Mouse (Mus musculus) embryonic facial prominence, embryonic 10.5 days (tissue): ENCODE data around the gene Arhgef18. TPM values are rescaled to one million over a fixed set of nuclear protein-coding genes. Genes with fewer than 3 reads are reported as not detected.
A peak's percentile ranks its signal among the peaks of the same experiment; 100 is the strongest.

Experiments used
- DNase-seq: peaks from one replicate; pipeline ENCODE4 v3.0.0-alpha.2; 2017; ENCODE audit warnings: low spot score
- H3K27ac ChIP-seq: fragments of 300-500 bp; sonication (generic); replicated peaks from 2 replicates; pipeline ENCODE4 v1.5.1; 2016; ENCODE audit warnings: mild to moderate bottlenecking
- H3K27me3 ChIP-seq: fragments of 300-500 bp; sonication (generic); replicated peaks from 2 replicates; pipeline ENCODE4 v1.6.1; 2016; ENCODE audit warnings: low read depth, mild to moderate bottlenecking; ENCODE audit not compliant: poor library complexity, severe bottlenecking
- H3K36me3 ChIP-seq: fragments of 300-500 bp; sonication (generic); replicated peaks from 2 replicates; pipeline ENCODE4 v1.6.1; 2016; ENCODE audit warnings: mild to moderate bottlenecking, moderate library complexity
- H3K4me1 ChIP-seq: fragments of 300-500 bp; sonication (generic); 2 replicates; pipeline ENCODE4 v1.6.1; 2016
- H3K4me3 ChIP-seq: fragments of 300-500 bp; sonication (generic); 2 replicates; pipeline ENCODE4 v1.5.1; 2016; ENCODE audit warnings: mild to moderate bottlenecking, moderate library complexity
- H3K9me3 ChIP-seq: fragments of 300-500 bp; sonication (generic); 2 replicates; pipeline ENCODE4 v1.6.1; 2016; ENCODE audit warnings: mild to moderate bottlenecking
- WGBS: fragments of 180-500 bp; shearing (Covaris S2); methylation state at CpG from one replicate; pipeline ENCODE4 v1.1.7; 2016; 5-methylcytosine and 5-hydroxymethylcytosine counted together
- polyA plus RNA-seq: library from polyadenylated mRNA; unstranded; fragments of >200 nt; fragmentation: Nextera tagmentation; extraction: Ambion mirVana; gene quantifications from 2 replicates; pipeline ENCODE4 v1.2.1, GENCODE M21; 2016

The Arhgef18 gene
- polyA plus RNA-seq, 1 experiment from 2014 or later = 9.6 TPM

DNA sequence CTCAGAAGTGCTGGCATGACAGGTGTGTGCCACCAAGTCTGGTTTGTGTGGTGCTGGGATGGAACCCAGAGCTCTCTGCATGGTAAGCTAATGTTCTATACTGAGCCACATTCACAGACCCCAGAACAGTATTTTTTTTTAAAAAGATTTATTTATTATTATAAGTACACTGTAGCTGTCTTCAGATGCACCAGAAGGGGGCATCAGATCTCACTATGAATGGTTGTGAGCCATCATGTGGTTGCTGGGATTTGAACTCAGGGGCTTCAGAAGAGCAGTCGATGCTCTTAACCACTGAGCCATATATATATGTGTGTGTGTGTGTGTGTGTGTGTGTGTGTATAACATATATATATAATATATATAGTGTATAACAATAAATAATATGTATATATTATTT lies 76.0 kb downstream of the Arhgef18 start:
- Histone ChIP-seq H3K4me3 (no peak overlapping the region), H3K4me1 (peaks cover 9% of the 10 kb centered on the region), H3K27me3 (no peaks in the 10 kb centered on the region), H3K9me3 (no peaks in the 10 kb centered on the region), H3K27ac (no peak overlapping the region), H3K36me3 (no peaks in the 10 kb centered on the region)
- WGBS = 89% methylated on average over 1 of the region's 1 CpGs
- DNase-seq = no peak

GRCm38 (mm10) chr8:3470562-3470961 lies 77.8 kb downstream of the Arhgef18 start, which contains the start of gene Tex45:
TSS of gene Tex45 (plus strand) at chr8:3470862.
- Histone ChIP-seq H3K4me1 (peaks cover 9% of the 10 kb centered on the region), H3K27ac (no peak within 1 kb of the TSS), H3K9me3 (no peaks in the 10 kb centered on the region), H3K36me3 (no peaks in the 10 kb centered on the region), H3K27me3 (peaks cover 7% of the 10 kb centered on the region), H3K4me3 (no peak within 1 kb of the TSS)
- no peak for DNase-seq

GRCm38 (mm10) chr8:3475715-3476429 lies 83.1 kb downstream of the Arhgef18 start:
- peak overlapping the region; percentile 49 for H3K4me3 ChIP-seq

GRCm38 (mm10) chr8:3480221-3480785 lies 87.5 kb downstream of the Arhgef18 start:
- DNase-seq = no peak
- peaks cover 8% of the 10 kb centered on the region for H3K4me1 ChIP-seq
- no peaks in the 10 kb centered on the region for H3K36me3 ChIP-seq
- H3K9me3 ChIP-seq = no peaks in the 10 kb centered on the region
- WGBS = 80% methylated on average over 4 of the region's 4 CpGs
- H3K27ac ChIP-seq = no peak overlapping the region
- no peak overlapping the region for H3K4me3 ChIP-seq
- H3K27me3 ChIP-seq = peaks cover 27% of the 10 kb centered on the region

More at GRCm38 (mm10) chr8:3475715-3476429, 83.1 kb downstream of the Arhgef18 start:
- WGBS = 25% methylated on average over 37 of the region's 37 CpGs
- no peaks in the 10 kb centered on the region for H3K36me3 ChIP-seq
- H3K4me1 ChIP-seq = peaks cover 8% of the 10 kb centered on the region
- H3K27ac ChIP-seq = no peak overlapping the region
- no peaks in the 10 kb centered on the region for H3K9me3 ChIP-seq
- peak; percentile 52 for DNase-seq
- H3K27me3 ChIP-seq = peaks cover 32% of the 10 kb centered on the region

GRCm38 (mm10) chr8:3481605-3482004 lies 88.8 kb downstream of the Arhgef18 start:
- no peak for DNase-seq
- no peaks in the 10 kb centered on the region for H3K36me3 ChIP-seq
- no peak overlapping the region for H3K27ac ChIP-seq
- peaks cover 14% of the 10 kb centered on the region for H3K27me3 ChIP-seq
- WGBS = 62% methylated on average over 5 of the region's 5 CpGs
- no peak overlapping the region for H3K4me3 ChIP-seq
- no peaks in the 10 kb centered on the region for H3K4me1 ChIP-seq
- no peaks in the 10 kb centered on the region for H3K9me3 ChIP-seq

DNA sequence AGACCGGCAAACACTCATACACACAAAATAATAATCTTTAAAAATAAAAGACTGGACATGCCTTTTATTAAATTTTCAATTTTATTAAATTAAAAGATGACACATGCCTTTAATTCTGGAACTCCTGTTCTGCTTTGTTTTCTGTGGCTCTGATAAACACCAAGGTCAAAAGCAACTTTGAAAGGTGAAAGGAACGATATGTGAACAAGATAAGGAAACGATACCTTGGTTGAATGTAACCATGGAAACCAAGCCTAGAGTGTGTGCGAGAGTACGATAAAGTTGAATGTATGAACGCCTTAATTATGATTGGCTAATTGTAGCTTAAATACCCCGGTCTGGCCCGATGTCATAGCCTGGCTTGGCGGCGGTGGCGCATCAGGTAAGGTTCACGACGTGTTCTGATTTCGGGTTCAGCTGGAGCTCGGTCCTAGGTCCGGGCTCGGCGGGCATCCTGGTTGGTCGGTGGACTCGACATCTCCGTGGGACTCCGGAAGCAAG lies 89.5 kb downstream of the Arhgef18 start:
- Histone ChIP-seq H3K4me3 (no peak overlapping the region), H3K9me3 (no peaks in the 10 kb centered on the region), H3K27ac (no peak overlapping the region), H3K36me3 (no peaks in the 10 kb centered on the region), H3K27me3 (peaks cover 8% of the 10 kb centered on the region), H3K4me1 (no peaks in the 10 kb centered on the region)
- 90% methylated on average over 22 of the region's 22 CpGs for WGBS
- DNase-seq = no peak

- Histone ChIP-seq H3K9me3 (no peaks in the 10 kb centered on the region), H3K27me3 (no peaks in the 10 kb centered on the region), H3K4me3 (no peak overlapping the region), H3K27ac (no peak overlapping the region), H3K36me3 (no peaks in the 10 kb centered on the region), H3K4me1 (no peaks in the 10 kb centered on the region)
- 81% methylated on average over 7 of the region's 7 CpGs for WGBS
- no peak for DNase-seq
These were observed 90.7 kb downstream of the Arhgef18 start for GRCm38 (mm10) chr8:3483546-3483945.

DNA sequence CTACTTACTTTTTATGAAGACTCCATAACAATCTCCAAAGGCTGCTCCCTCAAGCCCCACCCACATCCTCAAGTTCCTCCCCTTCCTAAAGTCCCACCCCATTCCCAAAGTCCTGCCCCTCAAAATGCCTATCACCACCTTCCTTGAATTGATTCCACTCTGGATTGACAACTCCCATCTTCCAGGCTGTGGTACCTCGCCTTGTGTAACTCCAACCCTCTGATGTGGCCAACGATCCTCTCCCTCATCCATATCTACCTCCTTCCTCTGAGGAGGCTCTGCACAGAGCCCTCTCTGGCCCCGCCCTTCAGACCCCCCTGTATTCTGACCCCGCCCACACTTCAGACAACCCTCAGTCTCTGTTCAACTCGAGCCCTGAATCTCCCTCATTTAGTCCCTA lies 92.4 kb downstream of the Arhgef18 start:
- Histone ChIP-seq H3K4me3 (no peak overlapping the region), H3K4me1 (no peaks in the 10 kb centered on the region), H3K27me3 (no peaks in the 10 kb centered on the region), H3K9me3 (no peaks in the 10 kb centered on the region), H3K36me3 (no peaks in the 10 kb centered on the region), H3K27ac (no peak overlapping the region)
- DNase-seq = no peak
- WGBS = 24% methylated on average over 5 of the region's 5 CpGs

GRCm38 (mm10) chr8:3492901-3493844 lies 100.4 kb downstream of the Arhgef18 start, which contains the start of gene Zfp358:
TSS of gene Zfp358 (plus strand) at chr8:3493138.
- Histone ChIP-seq H3K4me1 (peaks cover 18% of the 10 kb centered on the region), H3K36me3 (peaks cover 42% of the 10 kb centered on the region), H3K27ac (peak within 1 kb of the TSS; percentile 99), H3K27me3 (no peaks in the 10 kb centered on the region), H3K4me3 (peak within 1 kb of the TSS; percentile 75), H3K9me3 (peaks cover 24% of the 10 kb centered on the region)
- under 1% methylated on average over 63 of the region's 64 CpGs for WGBS
- peak; percentile 92 for DNase-seq

GRCm38 (mm10) chr8:3493845-3494208 lies 101.0 kb downstream of the Arhgef18 start:
- H3K36me3 ChIP-seq = peaks cover 47% of the 10 kb centered on the region
- peaks cover 24% of the 10 kb centered on the region for H3K9me3 ChIP-seq
- 52% methylated on average over 6 of the region's 6 CpGs for WGBS
- H3K27ac ChIP-seq = peak overlapping the region; percentile 99
- DNase-seq = peak; percentile 42
- peaks cover 18% of the 10 kb centered on the region for H3K4me1 ChIP-seq
- H3K27me3 ChIP-seq = no peaks in the 10 kb centered on the region
- peak overlapping the region; percentile 75 for H3K4me3 ChIP-seq

DNA sequence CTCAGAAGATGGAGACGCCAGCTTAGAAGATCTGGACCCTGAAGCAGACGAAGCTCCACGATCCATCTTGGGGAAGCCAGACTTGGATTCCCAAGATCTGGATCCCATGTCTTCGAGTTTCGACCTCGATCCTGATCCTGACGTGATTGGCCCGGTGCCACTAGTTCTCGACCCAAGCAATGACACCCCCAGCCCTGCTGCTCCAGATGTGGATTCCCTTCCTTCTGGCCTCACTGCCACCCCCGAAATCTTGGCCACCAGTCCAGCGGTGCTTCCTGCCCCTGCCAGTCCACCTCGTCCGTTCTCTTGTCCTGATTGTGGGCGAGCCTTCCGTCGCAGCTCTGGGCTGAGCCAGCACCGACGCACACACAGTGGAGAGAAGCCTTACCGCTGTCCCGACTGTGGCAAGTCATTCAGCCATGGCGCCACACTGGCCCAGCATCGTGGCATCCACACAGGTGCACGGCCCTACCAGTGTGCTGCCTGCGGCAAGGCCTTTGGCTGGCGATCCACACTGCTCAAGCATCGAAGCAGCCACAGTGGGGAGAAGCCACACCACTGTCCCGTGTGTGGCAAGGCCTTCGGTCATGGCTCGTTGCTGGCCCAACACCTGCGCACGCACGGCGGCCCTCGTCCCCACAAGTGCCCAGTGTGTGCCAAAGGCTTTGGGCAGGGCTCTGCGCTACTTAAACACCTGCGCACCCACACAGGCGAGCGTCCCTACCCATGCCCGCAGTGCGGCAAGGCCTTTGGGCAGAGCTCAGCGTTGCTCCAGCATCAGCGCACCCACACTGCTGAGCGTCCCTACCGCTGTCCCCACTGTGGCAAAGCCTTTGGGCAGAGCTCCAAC lies 103.0 kb downstream of the Arhgef18 start:
- H3K9me3 ChIP-seq = peaks cover 24% of the 10 kb centered on the region
- peaks cover 20% of the 10 kb centered on the region for H3K4me1 ChIP-seq
- no peak for DNase-seq
- H3K27me3 ChIP-seq = no peaks in the 10 kb centered on the region
- peaks cover 47% of the 10 kb centered on the region for H3K36me3 ChIP-seq
- peak overlapping the region; percentile 3; the same call in 1 of the 2 replicates for H3K4me3 ChIP-seq
- 96% methylated on average over 44 of the region's 44 CpGs for WGBS
- no peak overlapping the region for H3K27ac ChIP-seq

DNA sequence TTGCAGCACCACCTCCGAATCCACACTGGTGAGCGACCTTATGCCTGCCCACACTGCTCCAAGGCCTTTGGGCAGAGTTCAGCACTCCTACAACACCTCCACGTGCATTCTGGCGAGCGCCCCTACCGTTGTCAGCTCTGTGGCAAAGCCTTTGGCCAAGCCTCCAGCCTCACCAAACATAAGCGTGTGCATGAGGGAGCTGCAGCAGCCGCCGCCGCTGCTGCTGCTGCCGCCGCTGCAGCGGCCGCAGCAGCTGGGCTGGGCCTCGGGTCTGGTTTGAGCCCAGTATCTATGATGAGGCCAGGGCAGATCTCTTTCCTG lies 103.6 kb downstream of the Arhgef18 start:
- 0 out of 2 replicates have a peak overlapping the region, but pooled peaks have one; percentile 3 for H3K4me3 ChIP-seq
- H3K9me3 ChIP-seq = peaks cover 24% of the 10 kb centered on the region
- H3K36me3 ChIP-seq = peaks cover 47% of the 10 kb centered on the region
- H3K4me1 ChIP-seq = peaks cover 25% of the 10 kb centered on the region
- no peak for DNase-seq
- H3K27me3 ChIP-seq = no peaks in the 10 kb centered on the region
- WGBS = 92% methylated on average over 15 of the region's 15 CpGs
- H3K27ac ChIP-seq = no peak overlapping the region
